In genomic region chr6:119635629-119636028, GRCm38 (mm10) we compare ENCODE assay signal across 10 mouse cellular contexts.
DNase-seq lines count a peak whose midpoint lies in the region; ATAC-seq lines count a peak whose summit lies in the region.
"Had no signal": no experiment of that assay in that cellular context is flagged by ENCODE, and none has a peak within 500 bp of the region (broad histone marks: within the 10 kb centered on the region; RNA-seq: fewer than 3 reads in every experiment).

No protein-coding gene starts in this region.

- WGBS in hindbrain, embryonic 10.5 days, result 59% methylated on average over 2 of the region's 2 CpGs
- 42% methylated on average over 2 of the region's 2 CpGs for WGBS in hindbrain, embryonic 12.5 days
- 42% methylated on average over 2 of the region's 2 CpGs for WGBS in neural tube, embryonic 11.5 days
- 76% methylated on average over 2 of the region's 2 CpGs for WGBS in forebrain, embryonic 14.5 days

- no peaks in the 10 kb centered on the region for H3K27me3 ChIP-seq in hindbrain, embryonic 10.5 days (ENCODE audit: insufficient read depth, poor library complexity, severe bottlenecking)
- H3K27me3 ChIP-seq in hindbrain, embryonic 12.5 days, result no peaks in the 10 kb centered on the region
- H3K27me3 ChIP-seq in neural tube, embryonic 11.5 days (ENCODE audit: control insufficient read depth, insufficient read depth, low read length), result no peaks in the 10 kb centered on the region
- no peaks in the 10 kb centered on the region for H3K27me3 ChIP-seq in forebrain, embryonic 14.5 days (replicated peaks; ENCODE audit: control insufficient read depth, insufficient read depth, low read length)
- H3K27me3 ChIP-seq: liver, embryonic 13.5 days had no signal

- no peak overlapping the region for H3K27ac ChIP-seq in hindbrain, embryonic 10.5 days
- no peak overlapping the region for H3K27ac ChIP-seq in hindbrain, embryonic 12.5 days
- no peak overlapping the region; the same call in 1 of the 2 replicates for H3K27ac ChIP-seq in neural tube, embryonic 11.5 days (ENCODE audit: low read depth, low read length)
- no peak overlapping the region for H3K27ac ChIP-seq in forebrain, embryonic 14.5 days (ENCODE audit: low read depth, low read length)
- H3K27ac ChIP-seq: liver, embryonic 13.5 days had no signal

- peak; percentile 46 for DNase-seq in hindbrain, embryonic 10.5 days (ENCODE audit: low spot score)
- peak; percentile 20 to 48 for DNase-seq in kidney, adult 8-10 months
- DNase-seq in neural tube, embryonic 11.5 days (ENCODE audit: low spot score), result peak; percentile 34
- no peak for DNase-seq in urinary bladder, postnatal 10 days (ENCODE audit: low spot score)
- no peak for DNase-seq in forebrain, embryonic 14.5 days (ENCODE audit: low spot score)
- no peak for DNase-seq in cerebellum, postnatal 10 days
- DNase-seq: liver, embryonic 13.5 days; retina, postnatal 1 day had no signal

- ATAC-seq in hindbrain, embryonic 12.5 days (ENCODE audit: low FRiP score), result no peak
- peak; percentile 32; the same call in 1 of the 2 replicates for ATAC-seq in common myeloid progenitor, adult 5-6 weeks (replicated peaks; ENCODE audit: low read depth, poor library complexity, severe bottlenecking)
- ATAC-seq in neural tube, embryonic 11.5 days (ENCODE audit: insufficient read depth, low FRiP score, low TSS enrichment), result no peak
- ATAC-seq in forebrain, embryonic 14.5 days, result no peak

- H3K9me3 ChIP-seq in hindbrain, embryonic 10.5 days, result no peaks in the 10 kb centered on the region
- H3K9me3 ChIP-seq in hindbrain, embryonic 12.5 days (replicated peaks), result no peaks in the 10 kb centered on the region
- H3K9me3 ChIP-seq in neural tube, embryonic 11.5 days (ENCODE audit: control insufficient read depth, low read length), result no peaks in the 10 kb centered on the region
- H3K9me3 ChIP-seq in forebrain, embryonic 14.5 days (replicated peaks; ENCODE audit: control insufficient read depth, low read length), result no peaks in the 10 kb centered on the region
- H3K9me3 ChIP-seq: liver, embryonic 13.5 days had no signal

- no peak overlapping the region for H3K4me3 ChIP-seq in hindbrain, embryonic 10.5 days
- H3K4me3 ChIP-seq in hindbrain, embryonic 12.5 days, result no peak overlapping the region
- no peak overlapping the region for H3K4me3 ChIP-seq in neural tube, embryonic 11.5 days (ENCODE audit: low read depth, low read length)
- H3K4me3 ChIP-seq in forebrain, embryonic 14.5 days (ENCODE audit: low read depth, low read length), result no peak overlapping the region
- H3K4me3 ChIP-seq: liver, embryonic 13.5 days had no signal

- 0 out of 2 replicates have a peak, but pooled peaks cover 4% of the 10 kb centered on the region for H3K36me3 ChIP-seq in hindbrain, embryonic 10.5 days
- H3K36me3 ChIP-seq in hindbrain, embryonic 12.5 days, result no peaks in the 10 kb centered on the region
- H3K36me3 ChIP-seq in neural tube, embryonic 11.5 days (ENCODE audit: control insufficient read depth, insufficient read depth, low read length), result no peaks in the 10 kb centered on the region
- H3K36me3 ChIP-seq in forebrain, embryonic 14.5 days (ENCODE audit: control insufficient read depth, insufficient read depth, low read length), result no peaks in the 10 kb centered on the region
- H3K36me3 ChIP-seq: liver, embryonic 13.5 days had no signal

- no peak overlapping the region for H3K9ac ChIP-seq in hindbrain, embryonic 12.5 days
- H3K9ac ChIP-seq in neural tube, embryonic 11.5 days (ENCODE audit: low read length), result no peak overlapping the region
- H3K9ac ChIP-seq in forebrain, embryonic 14.5 days (ENCODE audit: low read length), result no peak overlapping the region
- H3K9ac ChIP-seq: liver, embryonic 13.5 days had no signal

- H3K4me2 ChIP-seq in hindbrain, embryonic 12.5 days (replicated peaks), result no peak overlapping the region
- no peak overlapping the region for H3K4me2 ChIP-seq in neural tube, embryonic 11.5 days (ENCODE audit: low read depth)
- no peak overlapping the region for H3K4me2 ChIP-seq in forebrain, embryonic 14.5 days (ENCODE audit: low read length)
- H3K4me2 ChIP-seq: liver, embryonic 13.5 days had no signal

- H3K4me1 ChIP-seq in hindbrain, embryonic 10.5 days (replicated peaks), result 0 out of 2 replicates have a peak, but pooled peaks cover 3% of the 10 kb centered on the region
- no peaks in the 10 kb centered on the region for H3K4me1 ChIP-seq in hindbrain, embryonic 12.5 days
- 0 out of 2 replicates have a peak, but pooled peaks cover 3% of the 10 kb centered on the region for H3K4me1 ChIP-seq in neural tube, embryonic 11.5 days (ENCODE audit: control insufficient read depth, insufficient read depth, low read length)
- H3K4me1 ChIP-seq in forebrain, embryonic 14.5 days (ENCODE audit: control insufficient read depth, insufficient read depth, low read length), result no peaks in the 10 kb centered on the region
- H3K4me1 ChIP-seq: liver, embryonic 13.5 days had no signal

Comparison
In these comparisons a context has a peak if more than half of its experiments do, and no peak if none do; other contexts are left out.
1. DNase-seq: peak in hindbrain, embryonic 10.5 days (single experiment), kidney, adult 8-10 months (2 of 2) and neural tube, embryonic 11.5 days (single experiment); none in urinary bladder, postnatal 10 days (single experiment), forebrain, embryonic 14.5 days (single experiment) and cerebellum, postnatal 10 days (0 of 2).